Mouse (Mus musculus): ENCODE results near the gene Etl4.

DNA sequence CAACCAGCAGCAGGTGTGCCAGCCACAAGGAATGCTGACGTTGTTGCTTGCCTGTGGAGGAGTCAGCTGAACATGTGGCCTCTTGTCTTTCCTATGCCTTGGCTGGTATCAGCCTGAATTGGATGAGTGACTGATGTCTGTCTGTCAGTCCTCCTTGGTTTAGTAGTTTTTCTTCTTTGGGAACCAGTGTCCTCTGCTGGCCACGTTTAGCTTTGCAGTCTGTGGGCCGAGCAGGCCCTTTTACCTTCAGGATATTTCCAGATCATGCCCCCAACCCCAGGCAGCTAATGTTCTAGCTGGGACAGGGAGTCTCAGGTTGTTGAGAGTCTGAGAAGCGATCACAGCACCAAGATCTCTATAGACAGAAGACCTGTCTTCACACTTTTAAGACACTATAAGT, 18.7 kb upstream of the Etl4 start:
- TF ChIP-seq CTCF (IDR thresholded peaks at IDR 0.05 in 2 of 3, conservative IDR thresholded peaks at IDR 0.05 in 1 of 3; ENCODE audit: control insufficient read depth in 1 of 3, insufficient read depth in 1 of 3, low read depth in 2 of 3, low read length in 3 of 3, poor library complexity in 1 of 3, severe bottlenecking in 1 of 3) (peak in 2 of 3 experiments; percentile 6 to 8; a peak in 1 of 6 replicates), TAL1 (IDR thresholded peaks at IDR 0.05; ENCODE audit: low read length) (no peak), UBTF (IDR thresholded peaks at IDR 0.05; ENCODE audit: borderline replicate concordance, insufficient read depth, low read depth, low read length) (no peak)
